Mouse (Mus musculus): ENCODE results near the gene Kcnb1. TPM values are rescaled to one million over a fixed set of nuclear protein-coding genes. Genes with fewer than 3 reads are reported as not detected.

Kcnb1 gene
- total RNA-seq, 2 experiments from 2014 or later = 35.0 to 35.2 TPM

- no peak for DNase-seq
Observed at GRCm38 (mm10) chr2:167163134-167163533, 26.8 kb downstream of the Kcnb1 start.

- DNase-seq = peak; percentile 62
Observed at GRCm38 (mm10) chr2:167162516-167163021, 27.4 kb downstream of the Kcnb1 start.

- DNase-seq = no peak
Observed at GRCm38 (mm10) chr2:167159721-167160120, 30.2 kb downstream of the Kcnb1 start.

- DNase-seq = no peak
Observed at GRCm38 (mm10) chr2:167158780-167159179, 31.2 kb downstream of the Kcnb1 start.

- DNase-seq = no peak
Observed at GRCm38 (mm10) chr2:167156118-167156715, 33.7 kb downstream of the Kcnb1 start.

- no peak for DNase-seq
Observed at GRCm38 (mm10) chr2:167155541-167155973, 34.4 kb downstream of the Kcnb1 start.

- no peak for DNase-seq
Observed at GRCm38 (mm10) chr2:167150880-167151279, 39.1 kb downstream of the Kcnb1 start.

- no peak for DNase-seq
Observed at GRCm38 (mm10) chr2:167150135-167150534, 39.8 kb downstream of the Kcnb1 start.

GRCm38 (mm10) chr2:167149035-167149434, 40.9 kb downstream of the Kcnb1 start:
- DNase-seq = no peak

- DNase-seq = no peak
Observed at GRCm38 (mm10) chr2:167147708-167148107, 42.2 kb downstream of the Kcnb1 start.

- DNase-seq = no peak
Observed at GRCm38 (mm10) chr2:167145904-167146303, 44.1 kb downstream of the Kcnb1 start.

- no peak for DNase-seq
Observed at GRCm38 (mm10) chr2:167144439-167145307, 45.3 kb downstream of the Kcnb1 start.

GRCm38 (mm10) chr2:167143914-167144313, 46.0 kb downstream of the Kcnb1 start:
- no peak for DNase-seq

- DNase-seq = no peak
Observed at GRCm38 (mm10) chr2:167142282-167142681, 47.7 kb downstream of the Kcnb1 start.

GRCm38 (mm10) chr2:167141810-167142209, 48.1 kb downstream of the Kcnb1 start:
- DNase-seq = no peak

- no peak for DNase-seq
Observed at GRCm38 (mm10) chr2:167139801-167140269, 50.1 kb downstream of the Kcnb1 start.

GRCm38 (mm10) chr2:167138611-167139010, 51.3 kb downstream of the Kcnb1 start:
- DNase-seq = no peak

- DNase-seq = no peak
Observed at GRCm38 (mm10) chr2:167136909-167137308, 53.0 kb downstream of the Kcnb1 start.

GRCm38 (mm10) chr2:167132041-167132440, 57.9 kb downstream of the Kcnb1 start:
- no peak for DNase-seq

- no peak for DNase-seq
Observed at GRCm38 (mm10) chr2:167130050-167130770, 59.7 kb downstream of the Kcnb1 start.

GRCm38 (mm10) chr2:167129608-167129955, 60.4 kb downstream of the Kcnb1 start:
- no peak for DNase-seq

Data from gastrocnemius, postnatal 10 days (tissue).